Mouse (Mus musculus) liver, adult 2 months (tissue): ENCODE results near the gene Tut7. TPM values are rescaled to one million over a fixed set of nuclear protein-coding genes. Genes with fewer than 3 reads are reported as not detected.
A peak's percentile ranks its signal among the peaks of the same experiment; 100 is the strongest.

ENCODE experiments used
- DNase-seq: peaks from one replicate; pipeline ENCODE4 v3.0.0-alpha.2; 2011; ENCODE audit warnings: low read depth, low spot score; ENCODE audit errors: extremely low read depth
- H3K27ac ChIP-seq: fragments of 200-500 bp; replicated peaks from 2 replicates; pipeline ENCODE4 v1.5.1; 2012; ENCODE audit warnings: low read depth, mild to moderate bottlenecking, control low read depth, inconsistent platforms, low read length; ENCODE audit not compliant: insufficient read depth
- H3K27me3 ChIP-seq: fragments of 200-500 bp; 2 replicates; pipeline ENCODE4 v1.6.1; 2012; ENCODE audit warnings: mild to moderate bottlenecking, moderate library complexity, low read length, inconsistent platforms; ENCODE audit not compliant: control insufficient read depth, insufficient read depth
- H3K36me3 ChIP-seq: fragments of 200-500 bp; 2 replicates; pipeline ENCODE4 v1.6.1; 2012; ENCODE audit warnings: low read length, inconsistent platforms; ENCODE audit not compliant: control insufficient read depth, insufficient read depth
- H3K4me1 ChIP-seq: fragments of 200-500 bp; 2 replicates; pipeline ENCODE4 v1.6.1; 2011; ENCODE audit warnings: low read length; ENCODE audit not compliant: control insufficient read depth, insufficient read depth
- H3K4me3 ChIP-seq: fragments of 200-500 bp; 2 replicates; pipeline ENCODE4 v1.5.1; 2011; ENCODE audit warnings: low read depth, mild to moderate bottlenecking, control low read depth, low read length, moderate library complexity; ENCODE audit not compliant: insufficient read depth
- H3K79me2 ChIP-seq: fragments of 200-500 bp; 2 replicates; pipeline ENCODE4 v1.6.1; 2012; ENCODE audit warnings: inconsistent platforms, mild to moderate bottlenecking, low read length, moderate library complexity; ENCODE audit not compliant: control insufficient read depth, insufficient read depth
- H3K9ac ChIP-seq: fragments of 200-500 bp; 2 replicates; pipeline ENCODE4 v1.6.1; 2012; ENCODE audit warnings: low read depth, mild to moderate bottlenecking, control low read depth, inconsistent platforms, low read length
- CTCF ChIP-seq: fragments of 200-500 bp; IDR thresholded peaks from 2 replicates; pipeline ENCODE4 v1.5.1; 2011; ENCODE audit warnings: low read depth, low read length, control low read depth
- POLR2A ChIP-seq: fragments of 200-500 bp; IDR thresholded peaks from 2 replicates; pipeline ENCODE4 v1.6.1; 2011; ENCODE audit warnings: low read length, control low read depth; ENCODE audit not compliant: insufficient read depth; ENCODE audit errors: extremely low read depth
- WGBS: fragments of 180-500 bp; shearing (Covaris S2); methylation state at CpG from one replicate; pipeline ENCODE4 v1.1.7; 2018; 5-methylcytosine and 5-hydroxymethylcytosine counted together
- polyA plus RNA-seq: library from polyadenylated mRNA; depleted of rRNA; stranded (reverse); fragments of >200 nt; gene quantifications from 2 replicates; pipeline ENCODE4 v1.2.3, GENCODE M21; 2012
- total RNA-seq: library from RNA; depleted of rRNA; stranded (reverse); fragments of >200 nt; gene quantifications from 2 replicates; pipeline ENCODE4 v1.2.3, GENCODE M21; 2014

The Tut7 gene
- total and polyA plus RNA-seq, 2 experiments = 17.7 to 56.9 TPM

DNA sequence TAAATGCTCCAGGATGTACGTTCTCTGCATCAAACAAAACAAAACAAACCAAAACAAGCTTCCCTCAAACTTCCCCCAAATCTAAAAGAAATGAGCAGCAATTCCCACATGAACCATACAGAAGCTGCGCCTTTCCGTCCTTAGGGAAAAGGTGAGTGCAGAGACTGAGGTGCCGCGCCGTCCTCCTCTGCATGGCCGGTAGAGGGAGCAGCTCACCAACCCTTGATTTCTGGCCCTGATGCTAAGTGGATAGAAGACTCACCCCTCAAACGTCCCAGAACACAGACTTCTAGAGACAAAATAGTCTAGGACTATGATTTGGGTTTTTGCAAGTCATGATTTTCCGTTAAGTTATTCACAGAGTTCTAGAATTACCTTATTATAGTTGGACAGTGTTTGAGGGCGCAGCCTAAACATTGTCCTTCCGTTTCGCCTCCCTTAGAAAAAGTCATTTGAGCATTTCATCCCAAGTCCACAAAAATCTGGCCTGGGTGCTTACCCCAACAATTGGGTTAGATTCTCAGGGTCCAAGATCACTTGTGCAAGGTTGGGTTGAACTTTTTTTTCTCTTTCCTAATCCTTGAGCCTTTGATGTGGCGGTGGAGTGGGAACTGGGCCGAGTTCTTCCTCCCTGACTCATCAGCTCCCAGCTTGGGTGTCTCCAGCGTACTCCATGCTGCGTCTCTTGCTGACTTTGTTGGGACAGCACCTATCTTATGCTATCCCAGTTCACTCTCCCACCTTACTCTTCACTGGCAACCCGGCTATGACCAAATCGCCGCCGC lies 33.5 kb upstream of the Tut7 start:
- no peaks in the 10 kb centered on the region for H3K4me1 ChIP-seq
- no peak for DNase-seq
- H3K27ac ChIP-seq = no peak overlapping the region
- no peaks in the 10 kb centered on the region for H3K36me3 ChIP-seq
- TF ChIP-seq POLR2A = no peak
- TF ChIP-seq CTCF = peak; percentile 95
- no peak overlapping the region for H3K9ac ChIP-seq
- peaks cover 4% of the 10 kb centered on the region; the same call in 1 of the 2 replicates for H3K27me3 ChIP-seq
- 53% methylated on average over 20 of the region's 20 CpGs for WGBS
- no peak overlapping the region for H3K4me3 ChIP-seq
- no peaks in the 10 kb centered on the region for H3K79me2 ChIP-seq

DNA sequence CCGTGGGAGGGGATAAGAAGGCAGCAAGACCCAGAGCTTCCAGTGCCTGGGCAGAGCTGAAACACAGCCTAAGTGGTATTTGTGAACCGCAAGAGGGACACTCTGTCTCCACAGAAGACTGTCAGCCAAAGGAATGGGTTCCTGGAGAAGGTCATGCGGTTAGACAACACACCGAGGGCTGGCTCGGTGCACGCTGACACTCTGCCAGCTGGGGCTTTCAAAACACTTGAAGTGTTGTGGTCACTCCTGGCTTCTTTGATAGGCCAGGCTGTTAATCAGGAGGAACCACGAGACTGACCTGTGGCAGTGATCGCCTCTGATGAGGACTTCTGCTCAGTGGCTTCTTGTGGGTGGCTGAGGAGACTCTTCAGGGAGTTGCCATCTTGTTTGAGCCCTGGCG lies 30.5 kb upstream of the Tut7 start:
- WGBS = 74% methylated on average over 9 of the region's 9 CpGs
- H3K27ac ChIP-seq = no peak overlapping the region
- H3K4me3 ChIP-seq = no peak overlapping the region
- no peak for TF ChIP-seq POLR2A
- no peak for TF ChIP-seq CTCF
- no peak for DNase-seq
- H3K9ac ChIP-seq = no peak overlapping the region
- H3K79me2 ChIP-seq = no peaks in the 10 kb centered on the region
- no peaks in the 10 kb centered on the region for H3K4me1 ChIP-seq
- H3K27me3 ChIP-seq = peaks cover 4% of the 10 kb centered on the region; the same call in 1 of the 2 replicates
- no peaks in the 10 kb centered on the region for H3K36me3 ChIP-seq

DNA sequence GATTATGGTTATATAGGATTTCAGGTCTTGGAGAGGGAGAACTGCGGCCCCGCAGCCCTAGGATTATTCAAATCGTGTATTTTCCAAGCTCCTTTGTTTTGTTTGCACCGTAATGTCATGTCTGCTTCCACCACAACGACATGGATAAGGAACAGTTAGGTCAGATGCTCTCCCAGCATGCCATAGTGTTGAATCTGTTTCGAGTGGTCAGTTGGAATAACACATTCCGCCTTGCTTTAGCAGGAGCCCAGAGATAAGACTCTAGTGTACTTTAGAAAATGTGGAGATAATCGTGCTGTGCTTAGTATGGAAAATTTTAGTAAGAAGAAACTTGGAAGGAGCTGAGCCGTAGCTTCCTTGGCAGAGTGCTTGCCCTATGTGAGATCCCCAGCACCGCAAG lies 27.4 kb upstream of the Tut7 start:
- no peak overlapping the region for H3K9ac ChIP-seq
- no peak overlapping the region for H3K4me3 ChIP-seq
- no peaks in the 10 kb centered on the region for H3K4me1 ChIP-seq
- no peak for DNase-seq
- no peaks in the 10 kb centered on the region for H3K36me3 ChIP-seq
- no peak overlapping the region for H3K27ac ChIP-seq
- 67% methylated on average over 10 of the region's 10 CpGs for WGBS
- peaks cover 4% of the 10 kb centered on the region; the same call in 1 of the 2 replicates for H3K27me3 ChIP-seq
- no peaks in the 10 kb centered on the region for H3K79me2 ChIP-seq
- TF ChIP-seq CTCF (no peak), POLR2A (no peak)

DNA sequence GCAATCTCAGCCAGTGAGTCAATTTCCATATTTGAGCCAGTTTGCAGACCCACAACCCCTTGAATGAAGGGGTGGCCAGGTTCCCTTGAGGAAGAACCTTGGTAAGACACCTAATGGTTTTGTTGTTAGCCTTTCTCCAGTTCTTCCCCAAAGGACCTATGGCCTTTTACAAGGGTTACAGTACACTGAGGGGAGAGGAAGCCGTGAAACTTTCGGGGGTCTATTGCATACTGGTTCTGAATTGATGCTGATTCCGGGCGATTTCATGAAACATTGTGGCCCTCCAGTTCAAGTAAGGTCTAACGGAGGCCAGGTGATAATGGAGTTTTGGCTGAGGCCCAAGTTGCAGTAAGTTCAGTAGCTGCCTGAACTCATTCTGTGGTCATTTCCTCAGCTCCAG lies 21.7 kb upstream of the Tut7 start:
- H3K9ac ChIP-seq = no peak overlapping the region
- TF ChIP-seq CTCF (no peak), POLR2A (no peak)
- WGBS = 86% methylated on average over 5 of the region's 5 CpGs
- H3K79me2 ChIP-seq = no peaks in the 10 kb centered on the region
- peaks cover 3% of the 10 kb centered on the region; the same call in 1 of the 2 replicates for H3K4me1 ChIP-seq
- no peaks in the 10 kb centered on the region for H3K36me3 ChIP-seq
- H3K4me3 ChIP-seq = no peak overlapping the region
- H3K27ac ChIP-seq = no peak overlapping the region
- no peaks in the 10 kb centered on the region for H3K27me3 ChIP-seq
- no peak for DNase-seq

DNA sequence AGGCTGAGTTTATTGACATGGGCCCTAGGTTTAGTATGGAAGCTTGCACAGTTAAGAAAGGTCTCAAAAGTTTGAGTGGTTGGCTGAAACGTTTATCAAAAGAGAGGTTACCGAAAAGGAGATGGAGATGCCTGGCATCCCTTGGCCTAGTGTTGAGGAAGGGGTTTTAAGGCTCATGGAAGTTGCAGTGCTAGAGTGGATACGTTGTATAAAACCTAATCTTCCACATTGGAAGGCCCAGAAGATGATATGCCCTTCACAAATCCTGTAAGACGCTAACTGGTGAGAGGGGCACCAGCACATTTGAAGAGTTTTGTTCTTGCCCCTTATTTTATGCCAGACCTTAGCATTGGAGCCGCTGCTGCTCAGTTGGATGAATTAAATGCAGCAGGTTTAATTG lies 21.0 kb upstream of the Tut7 start:
- WGBS = 87% methylated on average over 5 of the region's 5 CpGs
- no peaks in the 10 kb centered on the region for H3K27me3 ChIP-seq
- H3K9ac ChIP-seq = no peak overlapping the region
- no peak for DNase-seq
- peaks cover 3% of the 10 kb centered on the region; the same call in 1 of the 2 replicates for H3K4me1 ChIP-seq
- H3K36me3 ChIP-seq = no peaks in the 10 kb centered on the region
- no peak overlapping the region for H3K27ac ChIP-seq
- TF ChIP-seq POLR2A (no peak), CTCF (no peak)
- no peaks in the 10 kb centered on the region; the same call in 1 of the 2 replicates for H3K79me2 ChIP-seq
- no peak overlapping the region for H3K4me3 ChIP-seq
